Mouse (Mus musculus) T-helper 17 cell (primary cell): ENCODE data around the gene C730034F03Rik.

Experiments used
- in situ Hi-C, 2 experiments: fragments of 300-600 bp; cut with MboI, MseI; formaldehyde crosslinking; loops; 1 replicate in 1 of 2; 2 replicates in 1 of 2; pipeline ENCODE4 v1.15.1; 2025; ENCODE audit warnings: high pct_unique_total_duplicates in 2 of 2

C730034F03Rik gene

DNA sequence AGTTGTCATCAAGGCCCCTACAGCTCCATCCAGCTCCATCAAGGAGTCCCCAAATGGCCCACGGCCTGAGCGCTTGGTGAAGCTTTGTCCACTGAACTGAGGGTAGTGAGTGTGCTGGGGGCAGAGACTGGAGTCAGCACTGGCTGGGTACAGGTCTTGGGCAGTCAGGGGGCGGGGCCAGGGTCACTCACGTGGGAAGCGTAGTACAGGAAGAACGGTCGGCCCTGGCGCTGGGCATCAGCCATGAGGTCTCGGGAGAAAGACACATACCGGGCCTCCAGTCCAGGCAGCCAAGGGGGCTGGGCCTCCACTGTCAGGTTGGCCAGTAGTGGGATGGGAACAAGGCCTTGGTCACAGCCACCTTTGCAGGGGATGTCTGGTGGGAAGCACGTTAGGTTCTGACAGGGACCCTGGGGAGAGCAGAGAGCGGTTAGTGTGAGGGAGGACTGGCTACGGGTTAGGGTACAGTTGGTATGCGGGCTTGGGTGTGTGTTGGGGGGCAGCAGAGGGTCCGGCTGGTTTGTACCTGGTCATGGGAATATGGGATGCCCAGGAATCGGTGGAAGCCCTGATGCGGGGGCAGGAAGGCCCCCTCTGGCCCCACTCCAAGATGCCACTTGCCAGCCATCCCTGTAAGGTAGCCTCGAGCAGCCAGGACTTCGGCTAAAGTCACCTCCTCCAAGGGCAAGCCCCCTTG, 45.4 kb downstream of the C730034F03Rik start:
- in situ Hi-C loops = no loop called here

DNA sequence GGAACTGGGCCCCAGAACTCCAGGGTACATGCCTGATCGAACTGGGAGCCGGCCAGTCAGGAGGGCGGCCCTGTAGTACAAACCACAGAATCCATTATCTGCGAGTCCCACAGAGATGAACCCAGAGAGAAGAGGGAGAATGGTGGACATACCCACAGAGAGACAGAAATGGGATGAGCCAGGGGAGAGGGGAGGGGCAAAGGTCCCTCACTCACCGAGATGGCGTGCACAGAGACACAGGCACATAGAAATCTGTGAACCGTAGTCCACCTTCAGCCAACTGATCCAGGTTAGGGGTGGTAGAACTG, 45.9 kb downstream of the C730034F03Rik start:
- in situ Hi-C loops = no loop called here

- in situ Hi-C loops = no loop called here
These were observed 46.5 kb downstream of the C730034F03Rik start for GRCm38 (mm10) chr15:89475611-89476474.

- in situ Hi-C loops = no loop called here
These were observed 47.1 kb downstream of the C730034F03Rik start for GRCm38 (mm10) chr15:89476475-89476815.

- in situ Hi-C loops = no loop called here
These were observed 47.7 kb downstream of the C730034F03Rik start, which contains the start of gene Arsa for GRCm38 (mm10) chr15:89477091-89477491. Gene Arsa (minus strand): TSS chr15:89477425.

- in situ Hi-C loops = no loop called here
These were observed 48.4 kb downstream of the C730034F03Rik start for GRCm38 (mm10) chr15:89477806-89478205.

- in situ Hi-C loops = no loop called here
These were observed 49.2 kb downstream of the C730034F03Rik start for GRCm38 (mm10) chr15:89478622-89479021.
